Comparison of ENCODE assay signal across 9 mouse cellular contexts in the genomic region with DNA sequence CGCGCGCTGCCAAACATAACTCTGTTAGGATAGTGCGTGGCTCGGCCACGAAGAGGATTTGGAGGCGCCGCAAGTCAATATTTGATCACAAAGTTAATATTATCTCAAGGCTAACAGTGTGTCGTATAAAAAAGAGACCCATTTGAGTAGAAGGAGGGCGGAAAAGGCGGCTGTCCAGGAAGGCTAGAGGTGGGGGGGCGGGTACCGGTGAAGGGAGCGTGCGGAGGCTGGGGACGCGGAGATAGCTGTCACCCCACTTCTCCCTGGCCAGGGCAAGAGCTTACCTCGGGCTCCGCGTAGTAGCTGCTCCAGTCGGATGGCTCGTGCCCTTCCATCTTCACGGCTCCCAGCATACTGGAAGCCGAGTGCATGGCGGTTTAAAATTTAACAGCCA. TPM values are rescaled to one million over a fixed set of nuclear protein-coding genes. Genes with fewer than 3 reads are reported as not detected.
DNase-seq lines count a peak whose midpoint lies in the region; ATAC-seq and TF ChIP-seq lines count a peak whose summit lies in the region.
"Had no signal": no experiment of that assay in that cellular context is flagged by ENCODE, and none has a peak within 500 bp of the region (broad histone marks: within the 10 kb centered on the region; RNA-seq: fewer than 3 reads in every experiment).

No protein-coding gene starts in this region.

- no peaks in the 10 kb centered on the region for H3K36me3 ChIP-seq in heart, embryonic 14.5 days (ENCODE audit: control insufficient read depth, insufficient read depth, low read length)
- H3K36me3 ChIP-seq in forebrain, embryonic 13.5 days (ENCODE audit: poor library complexity, severe bottlenecking) = no peaks in the 10 kb centered on the region
- no peaks in the 10 kb centered on the region for H3K36me3 ChIP-seq in limb, embryonic 14.5 days (ENCODE audit: control insufficient read depth, insufficient read depth, low read length)
- H3K36me3 ChIP-seq in neural tube, embryonic 11.5 days (ENCODE audit: control insufficient read depth, insufficient read depth, low read length) = no peaks in the 10 kb centered on the region

- H3K27me3 ChIP-seq in heart, embryonic 14.5 days (ENCODE audit: control insufficient read depth, insufficient read depth, low read length) = peaks cover 99% of the 10 kb centered on the region
- peaks cover 99% of the 10 kb centered on the region for H3K27me3 ChIP-seq in forebrain, embryonic 13.5 days
- peaks cover 100% of the 10 kb centered on the region for H3K27me3 ChIP-seq in limb, embryonic 14.5 days (ENCODE audit: control insufficient read depth, insufficient read depth, low read length)
- peaks cover 100% of the 10 kb centered on the region for H3K27me3 ChIP-seq in neural tube, embryonic 11.5 days (ENCODE audit: control insufficient read depth, insufficient read depth, low read length)

- no peaks in the 10 kb centered on the region for H3K9me3 ChIP-seq in heart, embryonic 14.5 days (ENCODE audit: control insufficient read depth, low read length)
- H3K9me3 ChIP-seq in forebrain, embryonic 13.5 days (replicated peaks) = no peaks in the 10 kb centered on the region
- H3K9me3 ChIP-seq in limb, embryonic 14.5 days (ENCODE audit: control insufficient read depth, low read length) = no peaks in the 10 kb centered on the region
- no peaks in the 10 kb centered on the region for H3K9me3 ChIP-seq in neural tube, embryonic 11.5 days (ENCODE audit: control insufficient read depth, low read length)

- WGBS in heart, embryonic 14.5 days = under 1% methylated on average over 25 of the region's 25 CpGs
- 1% methylated on average over 24 of the region's 25 CpGs for WGBS in forebrain, embryonic 13.5 days
- WGBS in limb, embryonic 14.5 days = under 1% methylated on average over 24 of the region's 25 CpGs
- under 1% methylated on average over 25 of the region's 25 CpGs for WGBS in neural tube, embryonic 11.5 days

- H3K4me1 ChIP-seq in heart, embryonic 14.5 days (ENCODE audit: control insufficient read depth in 2 of 2, insufficient read depth in 2 of 2, low read length in 2 of 2) = peaks cover 13 to 30% of the 10 kb centered on the region in 2 experiments; a peak in 3 of 4 replicates
- H3K4me1 ChIP-seq in forebrain, embryonic 13.5 days = peaks cover 25% of the 10 kb centered on the region; the same call in 1 of the 2 replicates
- peaks cover 13% of the 10 kb centered on the region; the same call in 1 of the 2 replicates for H3K4me1 ChIP-seq in limb, embryonic 14.5 days (ENCODE audit: control insufficient read depth, insufficient read depth, low read length)
- H3K4me1 ChIP-seq in neural tube, embryonic 11.5 days (ENCODE audit: control insufficient read depth, insufficient read depth, low read length) = no peaks in the 10 kb centered on the region

- peak overlapping the region; percentile 12 to 48 for H3K4me3 ChIP-seq in heart, embryonic 14.5 days (ENCODE audit: control insufficient read depth in 1 of 2, insufficient read depth in 1 of 2, low read depth in 1 of 2, low read length in 2 of 2)
- H3K4me3 ChIP-seq in forebrain, embryonic 13.5 days = peak overlapping the region; percentile 23; the same call in 1 of the 2 replicates
- peak overlapping the region; percentile 35 for H3K4me3 ChIP-seq in limb, embryonic 14.5 days (replicated peaks; ENCODE audit: low read length)
- H3K4me3 ChIP-seq in neural tube, embryonic 11.5 days (ENCODE audit: low read depth, low read length) = peak overlapping the region; percentile 4; the same call in 1 of the 2 replicates

- DNase-seq in heart, postnatal 36 days = no peak
- DNase-seq in limb, embryonic 14.5 days (ENCODE audit: low spot score) = no peak
- no peak for DNase-seq in neural tube, embryonic 11.5 days (ENCODE audit: low spot score)
- no peak for DNase-seq in left cerebral cortex, postnatal 10 days (ENCODE audit: extremely low spot score in 1 of 2, low spot score in 2 of 2)
- no peak for DNase-seq in testis, postnatal 10 days (ENCODE audit: low spot score)
- no peak for DNase-seq in cerebellum, adult 11 months

- no peak for ATAC-seq in heart, embryonic 14.5 days (ENCODE audit: insufficient number of reproducible peaks, insufficient read depth, low FRiP score, low read depth)
- ATAC-seq in forebrain, embryonic 13.5 days = no peak
- ATAC-seq in limb, embryonic 14.5 days (ENCODE audit: low FRiP score, low read depth) = no peak
- no peak for ATAC-seq in neural tube, embryonic 11.5 days (ENCODE audit: insufficient read depth, low FRiP score, low TSS enrichment)

- H3K27ac ChIP-seq in heart, embryonic 14.5 days (replicated peaks in 1 of 2; ENCODE audit: control insufficient read depth in 1 of 2, insufficient read depth in 1 of 2, low read depth in 2 of 2, low read length in 2 of 2) = no peak overlapping the region
- no peak overlapping the region for H3K27ac ChIP-seq in forebrain, embryonic 13.5 days
- no peak overlapping the region for H3K27ac ChIP-seq in limb, embryonic 14.5 days (replicated peaks; ENCODE audit: low read depth, low read length)
- H3K27ac ChIP-seq in neural tube, embryonic 11.5 days (ENCODE audit: low read depth, low read length) = no peak overlapping the region

- intact Hi-C loops in heart, postnatal 36 days (cut with DNase I) = no loop called here
- intact Hi-C loops in left cerebral cortex, postnatal 10 days (cut with DNase I) = loop anchor here (5.0 to 10.0 kb wide), 3 partner anchors 241 to 848 kb away; no protein-coding TSS in a partner anchor

- H3K4me2 ChIP-seq in heart, embryonic 14.5 days (ENCODE audit: low read length) = peak overlapping the region; percentile 75
- H3K4me2 ChIP-seq in forebrain, embryonic 13.5 days = peak overlapping the region; percentile 49
- peak overlapping the region; percentile 47 for H3K4me2 ChIP-seq in limb, embryonic 14.5 days (replicated peaks; ENCODE audit: low read depth, low read length, severe bottlenecking)
- no peak overlapping the region for H3K4me2 ChIP-seq in neural tube, embryonic 11.5 days (ENCODE audit: low read depth)

- no peak for TF ChIP-seq POLR2A in limb, embryonic 14.5 days (IDR thresholded peaks at IDR 0.05; ENCODE audit: borderline replicate concordance, extremely low read depth, insufficient read depth, insufficient read length)

- H3K9ac ChIP-seq in heart, embryonic 14.5 days (ENCODE audit: low read length) = no peak overlapping the region
- no peak overlapping the region for H3K9ac ChIP-seq in forebrain, embryonic 13.5 days
- no peak overlapping the region for H3K9ac ChIP-seq in limb, embryonic 14.5 days (ENCODE audit: low read depth, low read length, severe bottlenecking)
- H3K9ac ChIP-seq in neural tube, embryonic 11.5 days (ENCODE audit: low read length) = no peak overlapping the region

RNA-seq across cellular contexts. Expression of a gene that starts 1.2 kb away (rescaled TPM):
- polyA plus RNA-seq in heart, embryonic 14.5 days (2014; fragmentation: Nextera tagmentation; extraction: Ambion mirVana) = 0.24 TPM in 1 of 2 replicates, not detected in the other
- total RNA-seq in heart, postnatal 36 days (2021) = not detected
- 0.13 and 0.19 TPM in 2 replicates for polyA plus RNA-seq in forebrain, embryonic 13.5 days (2015; fragmentation: Nextera tagmentation; extraction: Ambion mirVana)
- polyA plus RNA-seq in limb, embryonic 14.5 days (2012; rRNA removed) = 1.7 and 3.8 TPM in 2 replicates
- polyA plus RNA-seq in limb, embryonic 14.5 days (2014; fragmentation: Nextera tagmentation; extraction: Ambion mirVana) = 0.14 and 0.15 TPM in 2 replicates
- polyA plus RNA-seq in neural tube, embryonic 11.5 days (2014; fragmentation: Nextera tagmentation; extraction: Ambion mirVana) = 4.0 and 4.1 TPM in 2 replicates
- total RNA-seq in left cerebral cortex, postnatal 10 days (2021) = not detected
- total RNA-seq: MEL had no signal
